Mouse (Mus musculus) G1E (cell line): ENCODE data around the gene Celf2.

Experiments used
- CTCF ChIP-seq: IDR thresholded peaks from 2 replicates; pipeline ENCODE4 v1.5.1; 2012; ENCODE audit warnings: low read depth, low read length, inconsistent platforms, mixed read lengths
- GATA1 ChIP-seq: IDR thresholded peaks from 2 replicates; pipeline ENCODE4 v1.6.1; 2012; ENCODE audit warnings: borderline replicate concordance, low read length, inconsistent platforms, mixed read lengths

- no peak for TF ChIP-seq CTCF
- no peak for TF ChIP-seq GATA1
Measured at GRCm38 (mm10) chr2:6696326-6696725, 813.0 kb downstream of the Celf2 start.
